Mouse (Mus musculus): ENCODE results near the gene Zfp697. TPM values are rescaled to one million over a fixed set of nuclear protein-coding genes. Genes with fewer than 3 reads are reported as not detected.
"Not testable (repeated sequence)": the region's sequence is repeated elsewhere in the genome, so short reads cannot be mapped to it uniquely, and the experiment has no call there.

Zfp697 gene
- polyA plus RNA-seq, 1 experiment from 2014 or later = 9.0 TPM

DNA sequence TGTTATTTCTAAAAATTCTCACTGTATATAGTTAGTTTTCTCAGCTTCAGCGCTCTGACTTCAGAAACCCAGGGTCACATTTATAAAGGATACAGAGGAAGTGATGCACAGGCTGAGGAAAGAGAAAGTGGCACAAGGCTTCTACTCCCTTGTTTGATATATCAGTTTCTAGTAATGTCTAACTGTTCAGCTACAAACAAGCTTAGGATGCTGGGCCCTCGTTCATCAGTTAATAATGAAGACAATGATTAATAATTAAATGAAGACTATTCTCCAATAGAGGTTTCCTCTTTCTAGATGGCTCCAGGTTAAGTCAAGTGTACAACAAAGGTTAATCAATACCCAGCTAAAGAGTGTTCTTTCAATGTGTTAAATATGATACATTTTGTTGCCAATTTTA lies 181.6 kb downstream of the Zfp697 start:
- not testable (repeated sequence) for H3K9me3 ChIP-seq; H3K27me3 ChIP-seq; H3K4me2 ChIP-seq (replicated peaks); H3K4me3 ChIP-seq; ATAC-seq (ENCODE audit: low FRiP score, low read depth); H3K27ac ChIP-seq; H3K36me3 ChIP-seq; H3K9ac ChIP-seq; H3K4me1 ChIP-seq
- no CpG with 5 or more reads among the region's 2 CpGs for WGBS

DNA sequence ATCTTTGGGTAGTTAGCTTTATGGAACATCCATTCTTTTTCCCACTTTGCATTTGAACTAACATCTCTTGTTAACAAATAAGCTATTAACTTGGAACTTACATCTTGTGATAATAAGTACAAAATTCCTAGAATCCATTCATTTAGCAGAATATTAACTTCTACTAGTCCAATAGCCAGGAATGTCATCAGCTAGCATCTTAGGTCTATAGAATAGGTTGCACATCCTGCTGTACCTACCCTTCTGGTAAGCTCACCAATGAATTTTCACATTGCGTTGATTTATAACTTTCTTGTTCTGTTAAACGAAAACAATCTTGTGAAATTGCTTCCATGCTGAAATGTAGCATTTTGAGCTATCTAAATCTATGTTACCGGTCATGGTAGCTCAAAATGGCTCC lies 182.6 kb downstream of the Zfp697 start:
- not testable (repeated sequence) for H3K4me3 ChIP-seq; H3K9ac ChIP-seq; H3K4me1 ChIP-seq; H3K4me2 ChIP-seq (replicated peaks); H3K9me3 ChIP-seq; ATAC-seq (ENCODE audit: low FRiP score, low read depth); H3K36me3 ChIP-seq; H3K27me3 ChIP-seq; H3K27ac ChIP-seq
- no CpG with 5 or more reads among the region's 3 CpGs for WGBS

- H3K4me3 ChIP-seq; H3K27me3 ChIP-seq; ATAC-seq (ENCODE audit: low FRiP score, low read depth); H3K27ac ChIP-seq; H3K36me3 ChIP-seq; H3K4me1 ChIP-seq; H3K4me2 ChIP-seq (replicated peaks); H3K9me3 ChIP-seq; H3K9ac ChIP-seq: not testable (repeated sequence)
- 86% methylated on average over 2 of the region's 2 CpGs for WGBS
Observed at GRCm38 (mm10) chr3:98567717-98568116, 185.5 kb downstream of the Zfp697 start.

DNA sequence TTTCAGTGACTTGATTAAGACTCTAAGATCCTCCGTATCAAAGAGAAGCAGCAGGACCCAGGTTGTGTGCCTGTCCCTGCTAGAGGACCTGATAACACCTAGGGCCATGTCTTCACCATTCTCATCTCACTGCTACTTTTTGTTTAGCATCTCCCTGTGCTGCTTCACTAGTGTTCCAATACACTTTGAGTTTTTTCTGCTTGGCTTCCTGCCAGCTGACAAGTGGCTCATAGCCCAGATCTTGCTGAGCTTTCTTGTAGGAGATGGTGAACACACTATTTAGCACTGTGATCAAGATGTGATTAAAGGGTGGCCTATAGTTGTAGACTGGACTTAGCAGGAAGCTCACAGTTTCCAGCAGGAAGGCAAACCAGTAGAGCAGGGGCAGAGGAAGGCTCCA lies 198.8 kb downstream of the Zfp697 start:
- 100% methylated on average over 1 of the region's 1 CpGs for WGBS
- H3K4me2 ChIP-seq (replicated peaks); H3K4me1 ChIP-seq; H3K27ac ChIP-seq; H3K4me3 ChIP-seq; H3K27me3 ChIP-seq; H3K9ac ChIP-seq; H3K9me3 ChIP-seq; ATAC-seq (ENCODE audit: low FRiP score, low read depth); H3K36me3 ChIP-seq: not testable (repeated sequence)

GRCm38 (mm10) chr3:98582202-98582601 lies 199.9 kb downstream of the Zfp697 start:
- H3K9ac ChIP-seq; H3K27ac ChIP-seq; H3K4me3 ChIP-seq; H3K27me3 ChIP-seq; H3K9me3 ChIP-seq; ATAC-seq (ENCODE audit: low FRiP score, low read depth); H3K36me3 ChIP-seq; H3K4me1 ChIP-seq; H3K4me2 ChIP-seq (replicated peaks): not testable (repeated sequence)
- WGBS = no CpG with 5 or more reads among the region's 1 CpGs

GRCm38 (mm10) chr3:98582622-98583021 lies 200.4 kb downstream of the Zfp697 start:
- not testable (repeated sequence) for H3K4me2 ChIP-seq (replicated peaks); H3K27ac ChIP-seq; H3K4me3 ChIP-seq; H3K9ac ChIP-seq; H3K9me3 ChIP-seq; ATAC-seq (ENCODE audit: low FRiP score, low read depth); H3K36me3 ChIP-seq; H3K27me3 ChIP-seq; H3K4me1 ChIP-seq

DNA sequence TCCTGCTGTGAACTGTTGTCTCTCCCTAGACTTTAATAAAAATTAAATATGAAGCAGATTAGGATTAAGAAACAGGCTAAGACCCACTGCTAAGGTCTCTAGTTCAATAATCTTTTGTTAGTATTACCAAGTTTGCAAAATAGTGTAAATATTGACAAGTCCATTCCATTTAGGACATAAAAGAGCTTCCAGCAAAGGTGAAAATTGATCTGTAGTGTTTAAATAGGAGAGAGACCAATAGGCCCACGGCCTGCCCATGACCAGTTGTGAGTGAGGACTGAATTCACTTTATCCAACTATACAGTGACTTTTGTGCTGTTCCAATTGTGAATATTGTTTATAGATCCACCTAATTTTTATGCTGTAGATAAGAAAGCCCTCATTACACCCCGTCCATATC lies 205.5 kb downstream of the Zfp697 start:
- 86% methylated on average over 2 of the region's 2 CpGs for WGBS
- Histone ChIP-seq H3K4me3 (no peak overlapping the region), H3K9me3 (no peaks in the 10 kb centered on the region), H3K27ac (no peak overlapping the region), H3K4me1 (no peaks in the 10 kb centered on the region), H3K4me2 (replicated peaks) (no peak overlapping the region), H3K27me3 (no peaks in the 10 kb centered on the region), H3K9ac (no peak overlapping the region), H3K36me3 (no peaks in the 10 kb centered on the region)
- ATAC-seq (ENCODE audit: low FRiP score, low read depth) = no peak

DNA sequence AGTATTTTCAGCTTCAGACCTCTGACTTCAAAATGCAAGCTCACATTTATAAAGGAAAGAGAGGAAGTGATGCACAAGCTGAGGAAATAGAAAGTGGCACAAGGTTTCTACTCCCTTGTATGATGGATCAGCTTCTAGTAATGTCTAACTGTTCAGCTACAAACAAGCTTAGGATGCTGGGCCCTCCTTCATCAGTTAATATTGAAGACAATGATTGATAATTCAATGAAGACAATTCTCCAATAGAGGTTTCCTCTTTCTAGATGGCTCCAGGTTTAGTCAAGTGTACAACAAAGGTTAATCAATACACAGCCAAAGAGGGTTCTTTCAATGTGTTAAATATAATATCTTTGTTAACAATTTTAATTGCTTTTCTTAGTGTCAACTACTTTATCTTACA lies 206.4 kb downstream of the Zfp697 start, which contains the start of gene Gm10681:
Gene Gm10681 (minus strand): TSS at position 101 of the 400 bp plus-strand sequence.
- Histone ChIP-seq H3K4me3 (no peak within 1 kb of the TSS), H3K9me3 (no peaks in the 10 kb centered on the region), H3K27ac (no peak within 1 kb of the TSS), H3K4me1 (no peaks in the 10 kb centered on the region), H3K4me2 (replicated peaks) (no peak within 1 kb of the TSS), H3K36me3 (no peaks in the 10 kb centered on the region), H3K9ac (no peak within 1 kb of the TSS), H3K27me3 (no peaks in the 10 kb centered on the region)
- ATAC-seq (ENCODE audit: low FRiP score, low read depth) = no peak

- not testable (repeated sequence) for H3K27ac ChIP-seq; H3K4me2 ChIP-seq (replicated peaks); H3K27me3 ChIP-seq; H3K4me3 ChIP-seq; H3K4me1 ChIP-seq; H3K36me3 ChIP-seq; ATAC-seq (ENCODE audit: low FRiP score, low read depth); H3K9me3 ChIP-seq; H3K9ac ChIP-seq
Observed at GRCm38 (mm10) chr3:98613540-98613939, 231.3 kb downstream of the Zfp697 start.

DNA sequence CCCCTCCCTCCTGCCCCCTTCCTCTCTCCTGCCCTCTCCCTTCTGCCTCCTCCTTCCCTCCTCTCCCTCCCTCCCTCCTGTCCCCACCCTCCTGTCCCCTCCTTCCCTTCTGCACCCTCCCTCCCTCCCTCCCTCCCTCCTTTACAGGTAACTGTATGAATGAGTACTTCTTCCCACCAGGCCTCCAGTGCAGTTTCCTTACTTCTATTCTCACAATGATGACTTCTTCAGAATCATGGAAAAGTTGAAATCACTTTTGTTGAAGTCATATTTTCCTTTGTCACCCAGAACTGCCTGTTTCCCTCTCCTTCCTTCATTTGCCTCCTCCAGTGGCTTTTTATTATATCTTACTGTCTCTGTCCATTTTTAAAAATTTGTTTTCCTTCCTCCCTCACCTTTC lies 231.7 kb downstream of the Zfp697 start:
- no peak overlapping the region for H3K4me2 ChIP-seq (replicated peaks)
- no peaks in the 10 kb centered on the region for H3K4me1 ChIP-seq
- no peak for ATAC-seq (ENCODE audit: low FRiP score, low read depth)
- H3K36me3 ChIP-seq = no peaks in the 10 kb centered on the region
- H3K9ac ChIP-seq = no peak overlapping the region
- no peaks in the 10 kb centered on the region for H3K9me3 ChIP-seq
- H3K27ac ChIP-seq = no peak overlapping the region
- no peak overlapping the region for H3K4me3 ChIP-seq
- no peaks in the 10 kb centered on the region for H3K27me3 ChIP-seq

DNA sequence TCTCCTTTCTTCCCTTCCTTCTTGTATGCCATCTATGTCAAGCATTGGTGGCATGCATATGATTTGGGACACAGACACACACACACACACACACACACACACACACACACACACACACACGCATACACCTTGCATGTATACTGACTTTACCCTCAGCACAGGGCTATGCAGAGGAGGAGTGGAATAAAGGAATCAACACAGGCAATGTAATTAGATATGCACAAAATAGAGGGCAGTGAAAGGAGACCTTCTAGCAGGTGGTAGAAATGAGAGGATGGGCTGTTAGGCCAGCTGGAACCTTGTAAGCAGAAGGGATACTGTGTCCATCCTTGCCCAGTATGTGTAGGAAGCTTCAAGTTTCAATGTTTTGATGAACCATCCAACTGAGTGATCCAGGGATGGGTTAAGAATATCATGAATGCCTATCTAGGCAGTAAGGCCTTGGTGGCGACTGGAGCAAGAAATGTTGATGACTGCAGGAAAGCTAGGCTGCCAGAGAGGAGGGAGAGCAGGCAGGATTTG lies 232.2 kb downstream of the Zfp697 start:
- H3K4me2 ChIP-seq (replicated peaks); H3K9me3 ChIP-seq; H3K4me3 ChIP-seq; H3K36me3 ChIP-seq; H3K4me1 ChIP-seq; H3K27me3 ChIP-seq; ATAC-seq (ENCODE audit: low FRiP score, low read depth); H3K9ac ChIP-seq; H3K27ac ChIP-seq: not testable (repeated sequence)
- WGBS = 67% methylated on average over 2 of the region's 2 CpGs

GRCm38 (mm10) chr3:98616244-98616643 lies 234.0 kb downstream of the Zfp697 start:
- WGBS = 18% methylated on average over 2 of the region's 2 CpGs
- not testable (repeated sequence) for ATAC-seq (ENCODE audit: low FRiP score, low read depth); H3K9me3 ChIP-seq; H3K4me2 ChIP-seq (replicated peaks); H3K27me3 ChIP-seq; H3K36me3 ChIP-seq; H3K4me1 ChIP-seq; H3K9ac ChIP-seq; H3K4me3 ChIP-seq; H3K27ac ChIP-seq

GRCm38 (mm10) chr3:98616786-98617185 lies 234.5 kb downstream of the Zfp697 start:
- not testable (repeated sequence) for H3K9me3 ChIP-seq; H3K4me2 ChIP-seq (replicated peaks); H3K27ac ChIP-seq; ATAC-seq (ENCODE audit: low FRiP score, low read depth); H3K9ac ChIP-seq; H3K4me3 ChIP-seq; H3K4me1 ChIP-seq; H3K36me3 ChIP-seq; H3K27me3 ChIP-seq
- 73% methylated on average over 1 of the region's 1 CpGs for WGBS

GRCm38 (mm10) chr3:98629633-98630032 lies 247.4 kb downstream of the Zfp697 start:
- H3K27me3 ChIP-seq = no peaks in the 10 kb centered on the region
- H3K4me1 ChIP-seq = no peaks in the 10 kb centered on the region
- no peaks in the 10 kb centered on the region for H3K9me3 ChIP-seq
- H3K27ac ChIP-seq = no peak overlapping the region
- H3K4me3 ChIP-seq = no peak overlapping the region
- no peak overlapping the region for H3K9ac ChIP-seq
- no peak overlapping the region for H3K4me2 ChIP-seq (replicated peaks)
- ATAC-seq (ENCODE audit: low FRiP score, low read depth) = no peak
- 90% methylated on average over 3 of the region's 3 CpGs for WGBS
- no peaks in the 10 kb centered on the region for H3K36me3 ChIP-seq

Data from limb, embryonic 13.5 days (tissue).